Mouse (Mus musculus) embryonic facial prominence, embryonic 10.5 days (tissue): Measurements from ENCODE around the gene Hspa5. TPM values are rescaled to one million over a fixed set of nuclear protein-coding genes. Genes with fewer than 3 reads are reported as not detected.

Experiments
- DNase-seq: peaks from one replicate; pipeline ENCODE4 v3.0.0-alpha.2; 2017; ENCODE audit warnings: low spot score
- H3K27ac ChIP-seq: fragments of 300-500 bp; sonication (generic); replicated peaks from 2 replicates; pipeline ENCODE4 v1.5.1; 2016; ENCODE audit warnings: mild to moderate bottlenecking
- H3K27me3 ChIP-seq: fragments of 300-500 bp; sonication (generic); replicated peaks from 2 replicates; pipeline ENCODE4 v1.6.1; 2016; ENCODE audit warnings: low read depth, mild to moderate bottlenecking; ENCODE audit not compliant: poor library complexity, severe bottlenecking
- H3K36me3 ChIP-seq: fragments of 300-500 bp; sonication (generic); replicated peaks from 2 replicates; pipeline ENCODE4 v1.6.1; 2016; ENCODE audit warnings: mild to moderate bottlenecking, moderate library complexity
- H3K4me1 ChIP-seq: fragments of 300-500 bp; sonication (generic); 2 replicates; pipeline ENCODE4 v1.6.1; 2016
- H3K4me3 ChIP-seq: fragments of 300-500 bp; sonication (generic); 2 replicates; pipeline ENCODE4 v1.5.1; 2016; ENCODE audit warnings: mild to moderate bottlenecking, moderate library complexity
- H3K9me3 ChIP-seq: fragments of 300-500 bp; sonication (generic); 2 replicates; pipeline ENCODE4 v1.6.1; 2016; ENCODE audit warnings: mild to moderate bottlenecking
- WGBS: fragments of 180-500 bp; shearing (Covaris S2); methylation state at CpG from one replicate; pipeline ENCODE4 v1.1.7; 2016; 5-methylcytosine and 5-hydroxymethylcytosine counted together
- polyA plus RNA-seq: library from polyadenylated mRNA; unstranded; fragments of >200 nt; fragmentation: Nextera tagmentation; extraction: Ambion mirVana; gene quantifications from 2 replicates; pipeline ENCODE4 v1.2.1, GENCODE M21; 2016

Hspa5 gene
- 908 and 968 TPM in 2 replicates for polyA plus RNA-seq

GRCm38 (mm10) chr2:34771368-34772226, at the start of gene Hspa5:
Gene Hspa5 (plus strand): TSS chr2:34771970.
- Histone ChIP-seq H3K4me1 (peaks cover 43% of the 10 kb centered on the region), H3K27me3 (no peaks in the 10 kb centered on the region), H3K4me3 (peak within 1 kb of the TSS; percentile 79), H3K27ac (peak within 1 kb of the TSS; percentile 97), H3K9me3 (peaks cover 4% of the 10 kb centered on the region; the same call in 1 of the 2 replicates), H3K36me3 (peaks cover 44% of the 10 kb centered on the region)
- under 1% methylated on average over 60 of the region's 60 CpGs for WGBS
- peak; percentile 100 for DNase-seq

- H3K9me3 ChIP-seq = no peaks in the 10 kb centered on the region
- H3K4me3 ChIP-seq = no peak overlapping the region
- WGBS = 95% methylated on average over 5 of the region's 5 CpGs
- no peaks in the 10 kb centered on the region for H3K4me1 ChIP-seq
- DNase-seq = no peak
- H3K36me3 ChIP-seq = peaks cover 92% of the 10 kb centered on the region
- H3K27ac ChIP-seq = no peak overlapping the region
- no peaks in the 10 kb centered on the region for H3K27me3 ChIP-seq
Measured at GRCm38 (mm10) chr2:34725269-34725668, 46.5 kb upstream of the Hspa5 start.

GRCm38 (mm10) chr2:34727045-34727728, 44.6 kb upstream of the Hspa5 start:
- H3K4me3 ChIP-seq = no peak overlapping the region
- DNase-seq = no peak
- WGBS = 95% methylated on average over 8 of the region's 8 CpGs
- no peaks in the 10 kb centered on the region for H3K27me3 ChIP-seq
- peaks cover 74% of the 10 kb centered on the region for H3K36me3 ChIP-seq
- H3K4me1 ChIP-seq = no peaks in the 10 kb centered on the region
- H3K27ac ChIP-seq = no peak overlapping the region
- no peaks in the 10 kb centered on the region for H3K9me3 ChIP-seq

- H3K4me1 ChIP-seq = no peaks in the 10 kb centered on the region
- H3K36me3 ChIP-seq = peaks cover 10% of the 10 kb centered on the region
- H3K9me3 ChIP-seq = no peaks in the 10 kb centered on the region
- DNase-seq = no peak
- WGBS = 98% methylated on average over 1 of the region's 1 CpGs
- H3K27ac ChIP-seq = no peak overlapping the region
- no peaks in the 10 kb centered on the region for H3K27me3 ChIP-seq
- no peak overlapping the region for H3K4me3 ChIP-seq
Measured at GRCm38 (mm10) chr2:34736626-34737025, 35.1 kb upstream of the Hspa5 start.

GRCm38 (mm10) chr2:34737911-34738310, 33.9 kb upstream of the Hspa5 start:
- no peak for DNase-seq
- Histone ChIP-seq H3K9me3 (no peaks in the 10 kb centered on the region), H3K27me3 (no peaks in the 10 kb centered on the region), H3K36me3 (peaks cover 22% of the 10 kb centered on the region), H3K27ac (no peak overlapping the region), H3K4me3 (no peak overlapping the region), H3K4me1 (no peaks in the 10 kb centered on the region)
- 34% methylated on average over 1 of the region's 1 CpGs for WGBS

GRCm38 (mm10) chr2:34739684-34740391, 31.9 kb upstream of the Hspa5 start:
- H3K4me3 ChIP-seq = no peak overlapping the region
- no peak for DNase-seq
- WGBS = 77% methylated on average over 1 of the region's 1 CpGs
- H3K27ac ChIP-seq = no peak overlapping the region
- no peaks in the 10 kb centered on the region for H3K4me1 ChIP-seq
- H3K36me3 ChIP-seq = peaks cover 27% of the 10 kb centered on the region
- no peaks in the 10 kb centered on the region for H3K27me3 ChIP-seq
- no peaks in the 10 kb centered on the region for H3K9me3 ChIP-seq

- Histone ChIP-seq H3K36me3 (peaks cover 33% of the 10 kb centered on the region), H3K27me3 (no peaks in the 10 kb centered on the region), H3K4me1 (no peaks in the 10 kb centered on the region), H3K4me3 (no peak overlapping the region), H3K27ac (no peak overlapping the region), H3K9me3 (no peaks in the 10 kb centered on the region)
- 93% methylated on average over 12 of the region's 12 CpGs for WGBS
- no peak for DNase-seq
Measured at GRCm38 (mm10) chr2:34741390-34742159, 30.2 kb upstream of the Hspa5 start.

- DNase-seq = no peak
- H3K36me3 ChIP-seq = peaks cover 38% of the 10 kb centered on the region
- H3K27me3 ChIP-seq = no peaks in the 10 kb centered on the region
- H3K9me3 ChIP-seq = no peaks in the 10 kb centered on the region
- H3K4me3 ChIP-seq = no peak overlapping the region
- H3K27ac ChIP-seq = no peak overlapping the region
- no peaks in the 10 kb centered on the region for H3K4me1 ChIP-seq
- WGBS = 95% methylated on average over 8 of the region's 8 CpGs
Measured at GRCm38 (mm10) chr2:34742675-34743074, 29.1 kb upstream of the Hspa5 start.

- 97% methylated on average over 8 of the region's 8 CpGs for WGBS
Measured at GRCm38 (mm10) chr2:34744476-34744875, 27.3 kb upstream of the Hspa5 start.

GRCm38 (mm10) chr2:34745673-34746072, 26.1 kb upstream of the Hspa5 start:
- Histone ChIP-seq H3K9me3 (no peaks in the 10 kb centered on the region), H3K27ac (no peak overlapping the region), H3K36me3 (peaks cover 44% of the 10 kb centered on the region), H3K27me3 (no peaks in the 10 kb centered on the region), H3K4me3 (no peak overlapping the region), H3K4me1 (no peaks in the 10 kb centered on the region)
- 94% methylated on average over 2 of the region's 2 CpGs for WGBS
- DNase-seq = no peak

More at GRCm38 (mm10) chr2:34744476-34744875, 27.3 kb upstream of the Hspa5 start:
- Histone ChIP-seq H3K4me3 (no peak overlapping the region), H3K4me1 (no peaks in the 10 kb centered on the region), H3K27me3 (no peaks in the 10 kb centered on the region), H3K27ac (no peak overlapping the region), H3K9me3 (no peaks in the 10 kb centered on the region), H3K36me3 (peaks cover 44% of the 10 kb centered on the region)
- no peak for DNase-seq

GRCm38 (mm10) chr2:34748479-34748878, 23.3 kb upstream of the Hspa5 start:
- Histone ChIP-seq H3K36me3 (peaks cover 29% of the 10 kb centered on the region), H3K4me1 (peaks cover 11% of the 10 kb centered on the region), H3K27me3 (no peaks in the 10 kb centered on the region), H3K4me3 (no peak overlapping the region), H3K9me3 (no peaks in the 10 kb centered on the region), H3K27ac (no peak overlapping the region)
- WGBS = 93% methylated on average over 4 of the region's 4 CpGs
- no peak for DNase-seq

GRCm38 (mm10) chr2:34750245-34750644, 21.5 kb upstream of the Hspa5 start:
- no peaks in the 10 kb centered on the region for H3K9me3 ChIP-seq
- H3K27me3 ChIP-seq = no peaks in the 10 kb centered on the region
- 83% methylated on average over 2 of the region's 2 CpGs for WGBS
- no peak overlapping the region for H3K4me3 ChIP-seq
- H3K4me1 ChIP-seq = peaks cover 16% of the 10 kb centered on the region
- DNase-seq = no peak
- H3K27ac ChIP-seq = no peak overlapping the region
- H3K36me3 ChIP-seq = peaks cover 18% of the 10 kb centered on the region
